In the genomic region with DNA sequence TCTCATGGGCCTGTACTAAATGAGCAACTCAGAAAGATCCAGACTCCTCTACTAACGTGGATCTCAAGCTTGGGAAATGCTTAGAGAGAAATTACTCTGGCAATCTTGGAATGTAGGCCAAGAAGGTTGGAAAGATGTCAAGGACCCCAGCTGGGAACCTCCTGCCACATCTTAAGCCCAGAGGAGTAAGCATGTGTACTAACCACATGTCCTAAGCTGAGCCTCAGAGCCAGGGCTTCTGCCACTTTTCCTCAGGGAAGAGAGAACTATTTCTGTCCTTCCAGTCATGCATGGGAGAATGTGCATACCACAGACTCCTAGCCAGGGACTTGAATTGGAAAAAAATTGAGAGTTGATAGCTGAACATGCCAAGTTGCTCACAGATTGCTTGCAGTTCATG, we compare ENCODE assay signal across 14 mouse cellular contexts. TPM values are rescaled to one million over a fixed set of nuclear protein-coding genes. Genes with fewer than 3 reads are reported as not detected.
DNase-seq lines count a peak whose midpoint lies in the region; ATAC-seq and TF ChIP-seq lines count a peak whose summit lies in the region.
"Had no signal": no experiment of that assay in that cellular context is flagged by ENCODE, and none has a peak within 500 bp of the region (broad histone marks: within the 10 kb centered on the region; RNA-seq: fewer than 3 reads in every experiment).

No protein-coding gene starts in this region.

- no peak overlapping the region for H3K9ac ChIP-seq in heart, embryonic 12.5 days
- no peak overlapping the region for H3K9ac ChIP-seq in midbrain, embryonic 16.5 days (ENCODE audit: low read depth, low read length)

- H3K4me3 ChIP-seq in heart, embryonic 12.5 days = no peak overlapping the region
- H3K4me3 ChIP-seq in limb, embryonic 10.5 days = no peak overlapping the region
- H3K4me3 ChIP-seq in midbrain, embryonic 16.5 days (ENCODE audit: low read depth, low read length) = no peak overlapping the region
- H3K4me3 ChIP-seq: myocyte had no signal

- H3K27ac ChIP-seq in heart, embryonic 12.5 days (ENCODE audit: poor library complexity, severe bottlenecking) = no peak overlapping the region
- H3K27ac ChIP-seq in limb, embryonic 10.5 days = no peak overlapping the region
- H3K27ac ChIP-seq in midbrain, embryonic 16.5 days (ENCODE audit: low read length) = no peak overlapping the region

- ATAC-seq in heart, embryonic 12.5 days (ENCODE audit: insufficient number of reproducible peaks, low FRiP score) = no peak
- ATAC-seq in Patski = peak; percentile 92
- no peak for ATAC-seq in midbrain, embryonic 16.5 days

- WGBS in heart, embryonic 12.5 days = 68% methylated on average over 1 of the region's 1 CpGs
- 83% methylated on average over 1 of the region's 1 CpGs for WGBS in limb, embryonic 10.5 days
- WGBS in midbrain, embryonic 16.5 days = 63% methylated on average over 1 of the region's 1 CpGs

- no peak for TF ChIP-seq CTCF in Patski (IDR thresholded peaks at IDR 0.05)

- no peaks in the 10 kb centered on the region for H3K4me1 ChIP-seq in heart, embryonic 12.5 days (replicated peaks)
- H3K4me1 ChIP-seq in limb, embryonic 10.5 days = no peaks in the 10 kb centered on the region
- no peaks in the 10 kb centered on the region for H3K4me1 ChIP-seq in midbrain, embryonic 16.5 days (ENCODE audit: control insufficient read depth, insufficient read depth, low read length)

- H3K9me3 ChIP-seq in heart, embryonic 12.5 days (replicated peaks) = no peaks in the 10 kb centered on the region
- H3K9me3 ChIP-seq in limb, embryonic 10.5 days (replicated peaks) = no peaks in the 10 kb centered on the region
- H3K9me3 ChIP-seq in midbrain, embryonic 16.5 days (replicated peaks; ENCODE audit: control insufficient read depth, low read length, poor library complexity, severe bottlenecking) = no peaks in the 10 kb centered on the region

- H3K4me2 ChIP-seq in heart, embryonic 12.5 days = no peak overlapping the region
- H3K4me2 ChIP-seq in midbrain, embryonic 16.5 days (ENCODE audit: low read length) = no peak overlapping the region

- no peaks in the 10 kb centered on the region for H3K27me3 ChIP-seq in heart, embryonic 12.5 days (replicated peaks)
- H3K27me3 ChIP-seq in Patski = peaks cover 12% of the 10 kb centered on the region
- peaks cover 59% of the 10 kb centered on the region for H3K27me3 ChIP-seq in limb, embryonic 10.5 days (ENCODE audit: low read depth, poor library complexity, severe bottlenecking)
- no peaks in the 10 kb centered on the region for H3K27me3 ChIP-seq in midbrain, embryonic 16.5 days (ENCODE audit: control insufficient read depth, insufficient read depth, low read depth, low read length)

- POLR2A ChIA-PET in Patski (lab: Charles Lee) = no interaction called here

- CTCF ChIA-PET in Patski (lab: Charles Lee) = interaction anchor here (0.6 to 2.3 kb wide), 4 partner anchors 12 to 96 kb away, joined by 3 to 17 read pairs (median 4); no protein-coding TSS in a partner anchor

- H3K36me3 ChIP-seq in heart, embryonic 12.5 days = peaks cover 2% of the 10 kb centered on the region
- H3K36me3 ChIP-seq in limb, embryonic 10.5 days = peaks cover 2% of the 10 kb centered on the region; the same call in 1 of the 2 replicates
- H3K36me3 ChIP-seq in midbrain, embryonic 16.5 days (ENCODE audit: control insufficient read depth, insufficient read depth, low read length) = no peaks in the 10 kb centered on the region

- in situ Hi-C loops in Patski (cut with MboI; ENCODE audit: low pct_unique_long_range_greater_than_20kb) = no loop called here

- peak; percentile 26 to 36 for DNase-seq in heart, adult 18-20 months
- DNase-seq in Patski (ENCODE audit: low read depth, low spot score) = peak; percentile 25
- DNase-seq in cerebellum, adult 9-10 months = peak; percentile 55
- DNase-seq in heart, postnatal 4 days = peak; percentile 23
- no peak for DNase-seq in limb, embryonic 10.5 days (ENCODE audit: low spot score)
- DNase-seq: kidney, postnatal 10 days had no signal

RNA-seq across cellular contexts. Expression of a gene that starts 6.9 kb away (rescaled TPM):
- not detected for total RNA-seq in heart, adult 18-20 months (2021)
- polyA plus RNA-seq in heart, embryonic 12.5 days (2016; fragmentation: Nextera tagmentation; extraction: Ambion mirVana) = not detected in 2 replicates
- polyA plus RNA-seq in Patski (2021) = 0.04 TPM
- not detected for total RNA-seq in heart, postnatal 4 days (2021)
- 0.13 TPM in 2 replicates for polyA plus RNA-seq in limb, embryonic 10.5 days (2016; fragmentation: Nextera tagmentation; extraction: Ambion mirVana)
- polyA plus RNA-seq in midbrain, embryonic 16.5 days (2015; fragmentation: Nextera tagmentation; extraction: Ambion mirVana) = not detected in 2 replicates
- total RNA-seq: layer of hippocampus, postnatal 14 days had no signal
- polyA plus RNA-seq: limb, embryonic 11.5 days; liver, embryonic 16.5 days; myocyte; small intestine, adult 2 months; stomach, embryonic 16.5 days had no signal

RNA-seq across cellular contexts. Expression of a gene that starts 29.5 kb away (rescaled TPM):
- total RNA-seq in heart, adult 18-20 months (2021) = 10 to 100 TPM; 74.8 to 92.7 TPM
- 403 and 424 TPM in 2 replicates for polyA plus RNA-seq in heart, embryonic 12.5 days (2016; fragmentation: Nextera tagmentation; extraction: Ambion mirVana)
- polyA plus RNA-seq in Patski (2021) = 274 TPM
- 100 to 1,000 TPM; 223 to 227 TPM for total RNA-seq in heart, postnatal 4 days (2021)
- 552 and 564 TPM in 2 replicates for polyA plus RNA-seq in limb, embryonic 10.5 days (2016; fragmentation: Nextera tagmentation; extraction: Ambion mirVana)
- polyA plus RNA-seq in midbrain, embryonic 16.5 days (2015; fragmentation: Nextera tagmentation; extraction: Ambion mirVana) = 612 and 639 TPM in 2 replicates

RNA-seq across cellular contexts. Expression of a gene that starts 49.4 kb away (rescaled TPM):
- 1 to 10 TPM; 2.5 to 3.3 TPM for total RNA-seq in heart, adult 18-20 months (2021)
- 3.8 and 4.4 TPM in 2 replicates for polyA plus RNA-seq in heart, embryonic 12.5 days (2016; fragmentation: Nextera tagmentation; extraction: Ambion mirVana)
- 4.3 TPM for polyA plus RNA-seq in Patski (2021)
- 1 to 10 TPM; 2.0 to 4.8 TPM for total RNA-seq in heart, postnatal 4 days (2021)
- polyA plus RNA-seq in limb, embryonic 10.5 days (2016; fragmentation: Nextera tagmentation; extraction: Ambion mirVana) = 2.6 and 3.8 TPM in 2 replicates
- polyA plus RNA-seq in midbrain, embryonic 16.5 days (2015; fragmentation: Nextera tagmentation; extraction: Ambion mirVana) = 13.5 and 17.5 TPM in 2 replicates
